Mouse (Mus musculus) forebrain, postnatal 0 days (tissue): ENCODE measurements around the gene Nkd2. TPM values are rescaled to one million over a fixed set of nuclear protein-coding genes. Genes with fewer than 3 reads are reported as not detected.

Experiments
- ATAC-seq: fragments of 200-750 bp; cut with Nextera tagmentation; 2 replicates; pipeline ENCODE4 v1.8.0; 2017; ENCODE audit warnings: mild to moderate bottlenecking, moderate library complexity
- DNase-seq: peaks from one replicate; pipeline ENCODE4 v3.0.0-alpha.2; 2015
- H3K27ac ChIP-seq: fragments of 300-500 bp; sonication (generic); 2 replicates; pipeline ENCODE4 v1.5.1; 2014; ENCODE audit warnings: low read depth, mild to moderate bottlenecking, antibody characterized with exemption, low read length, moderate library complexity, mixed read lengths
- H3K27me3 ChIP-seq: fragments of 300-500 bp; sonication (generic); 2 replicates; pipeline ENCODE4 v1.6.1; 2014; ENCODE audit warnings: mild to moderate bottlenecking, low read length, mixed read lengths; ENCODE audit not compliant: insufficient read depth
- H3K36me3 ChIP-seq: fragments of 300-500 bp; sonication (generic); 2 replicates; pipeline ENCODE4 v1.6.1; 2014; ENCODE audit warnings: mild to moderate bottlenecking, moderate library complexity; ENCODE audit not compliant: insufficient read depth
- H3K4me1 ChIP-seq: fragments of 300-500 bp; sonication (generic); 2 replicates; pipeline ENCODE4 v1.6.1; 2014; ENCODE audit warnings: antibody characterized with exemption; ENCODE audit not compliant: insufficient read depth
- H3K4me2 ChIP-seq: fragments of 300-500 bp; sonication (generic); 2 replicates; pipeline ENCODE4 v1.6.1; 2014; ENCODE audit warnings: low read depth, mild to moderate bottlenecking, moderate library complexity
- H3K4me3 ChIP-seq: fragments of 300-500 bp; sonication (generic); 2 replicates; pipeline ENCODE4 v1.5.1; 2014; ENCODE audit warnings: low read depth, low read length, mixed read lengths
- H3K9ac ChIP-seq: fragments of 300-500 bp; sonication (generic); 2 replicates; pipeline ENCODE4 v1.6.1; 2014; ENCODE audit warnings: mild to moderate bottlenecking
- H3K9me3 ChIP-seq: fragments of 300-500 bp; sonication (generic); 2 replicates; pipeline ENCODE4 v1.6.1; 2016; ENCODE audit warnings: low read length
- CTCF ChIP-seq: sonication (generic); IDR thresholded peaks from 2 replicates; pipeline ENCODE4 v1.5.1; 2016; ENCODE audit warnings: antibody characterized with exemption, control low read depth, low read depth
- WGBS: fragments of 180-500 bp; shearing (Covaris S2); extraction: QIAGEN DNeasy Blood & Tissue Kit; methylation state at CpG from one replicate; pipeline ENCODE4 v1.1.7; 2014; 5-methylcytosine and 5-hydroxymethylcytosine counted together
- polyA plus RNA-seq: library from polyadenylated mRNA; unstranded; fragments of >200 nt; fragmentation: Nextera tagmentation; extraction: Ambion mirVana; gene quantifications from 2 replicates; pipeline ENCODE4 v1.2.1, GENCODE M21; 2015
- total RNA-seq: library from RNA; depleted of rRNA; stranded (reverse); fragments of >200 nt; gene quantifications from 2 replicates; pipeline ENCODE4 v1.2.3, GENCODE M21; 2014; rRNA removed

Gene Nkd2
- total and polyA plus RNA-seq, 2 experiments from 2014 or later = 15.2 to 35.3 TPM

GRCm38 (mm10) chr13:73772655-73773054, 74.8 kb downstream of the Nkd2 start:
- ATAC-seq = no peak
- Histone ChIP-seq H3K4me2 (no peak overlapping the region), H3K4me1 (peaks cover 4% of the 10 kb centered on the region; the same call in 1 of the 2 replicates), H3K27me3 (no peaks in the 10 kb centered on the region), H3K4me3 (no peak overlapping the region), H3K27ac (no peak overlapping the region), H3K9me3 (no peaks in the 10 kb centered on the region), H3K36me3 (no peaks in the 10 kb centered on the region), H3K9ac (no peak overlapping the region)
- TF ChIP-seq CTCF = no peak
- WGBS = 52% methylated on average over 2 of the region's 2 CpGs
- no peak for DNase-seq

GRCm38 (mm10) chr13:73771131-73771530, 76.3 kb downstream of the Nkd2 start:
- H3K4me3 ChIP-seq = no peak overlapping the region
- no peak overlapping the region for H3K9ac ChIP-seq
- peaks cover 4% of the 10 kb centered on the region; the same call in 1 of the 2 replicates for H3K4me1 ChIP-seq
- H3K27me3 ChIP-seq = no peaks in the 10 kb centered on the region
- WGBS = 66% methylated on average over 3 of the region's 3 CpGs
- H3K36me3 ChIP-seq = no peaks in the 10 kb centered on the region
- no peak overlapping the region for H3K27ac ChIP-seq
- ATAC-seq (no peak), DNase-seq (no peak)
- H3K9me3 ChIP-seq = no peaks in the 10 kb centered on the region
- H3K4me2 ChIP-seq = no peak overlapping the region
- no peak for TF ChIP-seq CTCF

- Histone ChIP-seq H3K27ac (no peak overlapping the region), H3K4me2 (no peak overlapping the region), H3K27me3 (no peaks in the 10 kb centered on the region), H3K36me3 (no peaks in the 10 kb centered on the region), H3K9ac (no peak overlapping the region), H3K4me3 (no peak overlapping the region), H3K9me3 (no peaks in the 10 kb centered on the region), H3K4me1 (peaks cover 6% of the 10 kb centered on the region; the same call in 1 of the 2 replicates)
- 84% methylated on average over 4 of the region's 4 CpGs for WGBS
- TF ChIP-seq CTCF = no peak
- DNase-seq = no peak
- ATAC-seq = no peak
Measured at GRCm38 (mm10) chr13:73769916-73770682, 77.3 kb downstream of the Nkd2 start.

Other genes with a start within 250 kb of the Nkd2 start
- gene Clptm1l, start 243.6 kb downstream of the Nkd2 start, total RNA-seq = 127 and 132 TPM in 2 replicates
- gene Clptm1l, start 243.6 kb downstream of the Nkd2 start, polyA plus RNA-seq = 107 and 131 TPM in 2 replicates
- gene Tert, start 220.7 kb downstream of the Nkd2 start, total RNA-seq = 6.5 and 8.9 TPM in 2 replicates
- 0.86 and 2.4 TPM in 2 replicates for gene Tert, start 220.7 kb downstream of the Nkd2 start, polyA plus RNA-seq
- not detected in 2 replicates for gene Slc6a18, start 169.6 kb downstream of the Nkd2 start, total RNA-seq
- gene Slc6a18, start 169.6 kb downstream of the Nkd2 start, polyA plus RNA-seq = not detected in 2 replicates
- gene Slc6a19, start 142.8 kb downstream of the Nkd2 start, total RNA-seq = 0.15 and 0.43 TPM in 2 replicates
- gene Slc6a19, start 142.8 kb downstream of the Nkd2 start, polyA plus RNA-seq = 0.13 and 0.22 TPM in 2 replicates
- 4.5 and 14.8 TPM in 2 replicates for gene Slc12a7, start 114.5 kb downstream of the Nkd2 start, total RNA-seq
- gene Slc12a7, start 114.5 kb downstream of the Nkd2 start, polyA plus RNA-seq = 3.7 and 4.9 TPM in 2 replicates
- gene Trip13, start 90.2 kb upstream of the Nkd2 start, total RNA-seq = 3.8 and 4.3 TPM in 2 replicates
- 9.6 and 10.6 TPM in 2 replicates for gene Trip13, start 90.2 kb upstream of the Nkd2 start, polyA plus RNA-seq
- 93.6 and 111 TPM in 2 replicates for gene Brd9, start 90.2 kb upstream of the Nkd2 start, total RNA-seq
- gene Brd9, start 90.2 kb upstream of the Nkd2 start, polyA plus RNA-seq = 68.1 and 75.0 TPM in 2 replicates
- gene Zdhhc11, start 116.2 kb upstream of the Nkd2 start, total RNA-seq = not detected in 2 replicates
- gene Zdhhc11, start 116.2 kb upstream of the Nkd2 start, polyA plus RNA-seq = not detected in 2 replicates
- gene Tppp, start 161.8 kb upstream of the Nkd2 start, total RNA-seq = 28.9 and 33.4 TPM in 2 replicates
- 6.2 and 8.2 TPM in 2 replicates for gene Tppp, start 161.8 kb upstream of the Nkd2 start, polyA plus RNA-seq
- 6.7 and 7.1 TPM in 2 replicates for gene Cep72, start 214.7 kb upstream of the Nkd2 start, total RNA-seq
- 6.0 and 8.8 TPM in 2 replicates for gene Cep72, start 214.7 kb upstream of the Nkd2 start, polyA plus RNA-seq